Mouse (Mus musculus): ENCODE results near the gene Olfr193. TPM values are rescaled to one million over a fixed set of nuclear protein-coding genes. Genes with fewer than 3 reads are reported as not detected.
"Not testable (repeated sequence)": the region's sequence is repeated elsewhere in the genome, so short reads cannot be mapped to it uniquely, and the experiment has no call there.

Olfr193 gene
- not detected in 2 replicates for polyA plus RNA-seq (2015; fragmentation: Nextera tagmentation; extraction: Ambion mirVana)

GRCm38 (mm10) chr16:59111781-59112180 is at the start of gene Olfr193:
TSS of gene Olfr193 (minus strand) at chr16:59111881.
- Histone ChIP-seq H3K4me2 (no peak within 1 kb of the TSS), H3K9ac (replicated peaks) (no peak within 1 kb of the TSS), H3K27ac (replicated peaks) (no peak within 1 kb of the TSS), H3K9me3 (replicated peaks) (no peaks in the 10 kb centered on the region), H3K4me3 (replicated peaks) (no peak within 1 kb of the TSS), H3K4me1 (no peaks in the 10 kb centered on the region), H3K27me3 (replicated peaks) (no peaks in the 10 kb centered on the region), H3K36me3 (no peaks in the 10 kb centered on the region)
- no peak for ATAC-seq (ENCODE audit: low FRiP score)
- 83% methylated on average over 1 of the region's 1 CpGs for WGBS

GRCm38 (mm10) chr16:59151996-59152395 is 40.3 kb upstream of the Olfr193 start:
- H3K9me3 ChIP-seq (replicated peaks) = no peaks in the 10 kb centered on the region
- no peak overlapping the region for H3K9ac ChIP-seq (replicated peaks)
- H3K27ac ChIP-seq (replicated peaks) = no peak overlapping the region
- no peak overlapping the region for H3K4me3 ChIP-seq (replicated peaks)
- 88% methylated on average over 2 of the region's 2 CpGs for WGBS
- H3K36me3 ChIP-seq = no peaks in the 10 kb centered on the region
- no peaks in the 10 kb centered on the region for H3K4me1 ChIP-seq
- H3K4me2 ChIP-seq = no peak overlapping the region
- no peaks in the 10 kb centered on the region for H3K27me3 ChIP-seq (replicated peaks)
- ATAC-seq (ENCODE audit: low FRiP score) = no peak

- Histone ChIP-seq H3K9ac (replicated peaks) (no peak within 1 kb of the TSS), H3K9me3 (replicated peaks) (no peaks in the 10 kb centered on the region), H3K4me2 (no peak within 1 kb of the TSS), H3K4me3 (replicated peaks) (no peak within 1 kb of the TSS), H3K27me3 (replicated peaks) (no peaks in the 10 kb centered on the region), H3K36me3 (no peaks in the 10 kb centered on the region), H3K4me1 (no peaks in the 10 kb centered on the region), H3K27ac (replicated peaks) (no peak within 1 kb of the TSS)
- ATAC-seq (ENCODE audit: low FRiP score) = no peak
- WGBS = 95% methylated on average over 1 of the region's 1 CpGs
These were observed 35.1 kb upstream of the Olfr193 start, which contains the start of gene Olfr195 for GRCm38 (mm10) chr16:59146746-59147145. TSS of gene Olfr195 (plus strand) at chr16:59147046.

- Histone ChIP-seq H3K9me3 (replicated peaks) (no peaks in the 10 kb centered on the region), H3K27ac (replicated peaks) (no peak overlapping the region), H3K4me1 (no peaks in the 10 kb centered on the region), H3K27me3 (replicated peaks) (no peaks in the 10 kb centered on the region), H3K4me2 (no peak overlapping the region), H3K36me3 (no peaks in the 10 kb centered on the region), H3K4me3 (replicated peaks) (no peak overlapping the region), H3K9ac (replicated peaks) (no peak overlapping the region)
- no peak for ATAC-seq (ENCODE audit: low FRiP score)
These were observed 29.4 kb upstream of the Olfr193 start for GRCm38 (mm10) chr16:59141105-59141504.

- 93% methylated on average over 1 of the region's 1 CpGs for WGBS
These were observed 19.1 kb upstream of the Olfr193 start for GRCm38 (mm10) chr16:59130740-59131139.

GRCm38 (mm10) chr16:59120969-59121368 is 9.3 kb upstream of the Olfr193 start, which contains the start of gene Olfr194:
TSS of gene Olfr194 (minus strand) at chr16:59121069.
- no peak within 1 kb of the TSS for H3K27ac ChIP-seq (replicated peaks)
- H3K4me2 ChIP-seq = no peak within 1 kb of the TSS
- H3K4me3 ChIP-seq (replicated peaks) = no peak within 1 kb of the TSS
- no peak for ATAC-seq (ENCODE audit: low FRiP score)
- H3K36me3 ChIP-seq = no peaks in the 10 kb centered on the region
- no peaks in the 10 kb centered on the region for H3K9me3 ChIP-seq (replicated peaks)
- H3K4me1 ChIP-seq = no peaks in the 10 kb centered on the region
- no peak within 1 kb of the TSS for H3K9ac ChIP-seq (replicated peaks)
- no peaks in the 10 kb centered on the region for H3K27me3 ChIP-seq (replicated peaks)

More at GRCm38 (mm10) chr16:59130740-59131139, 19.1 kb upstream of the Olfr193 start:
- Histone ChIP-seq H3K27me3 (replicated peaks) (no peaks in the 10 kb centered on the region), H3K9ac (replicated peaks) (no peak overlapping the region), H3K9me3 (replicated peaks) (no peaks in the 10 kb centered on the region), H3K4me2 (no peak overlapping the region), H3K27ac (replicated peaks) (no peak overlapping the region), H3K36me3 (no peaks in the 10 kb centered on the region), H3K4me3 (replicated peaks) (no peak overlapping the region), H3K4me1 (no peaks in the 10 kb centered on the region)
- ATAC-seq (ENCODE audit: low FRiP score) = no peak

- not testable (repeated sequence) for ATAC-seq (ENCODE audit: low FRiP score); H3K27me3 ChIP-seq (replicated peaks); H3K9ac ChIP-seq (replicated peaks); H3K27ac ChIP-seq (replicated peaks); H3K4me1 ChIP-seq; H3K4me3 ChIP-seq (replicated peaks); H3K36me3 ChIP-seq; H3K9me3 ChIP-seq (replicated peaks); H3K4me2 ChIP-seq
- WGBS = 76% methylated on average over 5 of the region's 5 CpGs
These were observed 3.2 kb downstream of the Olfr193 start for GRCm38 (mm10) chr16:59108522-59108921.

GRCm38 (mm10) chr16:59105312-59105711 is 6.4 kb downstream of the Olfr193 start:
- H3K9ac ChIP-seq (replicated peaks) = no peak overlapping the region
- WGBS = 88% methylated on average over 2 of the region's 2 CpGs
- H3K27ac ChIP-seq (replicated peaks) = no peak overlapping the region
- no peaks in the 10 kb centered on the region for H3K36me3 ChIP-seq
- no peak for ATAC-seq (ENCODE audit: low FRiP score)
- no peaks in the 10 kb centered on the region for H3K9me3 ChIP-seq (replicated peaks)
- H3K27me3 ChIP-seq (replicated peaks) = no peaks in the 10 kb centered on the region
- no peak overlapping the region for H3K4me2 ChIP-seq
- no peak overlapping the region for H3K4me3 ChIP-seq (replicated peaks)
- H3K4me1 ChIP-seq = no peaks in the 10 kb centered on the region

- not testable (repeated sequence) for H3K9ac ChIP-seq (replicated peaks); H3K4me2 ChIP-seq; H3K27me3 ChIP-seq (replicated peaks); H3K36me3 ChIP-seq; H3K4me3 ChIP-seq (replicated peaks); H3K9me3 ChIP-seq (replicated peaks); ATAC-seq (ENCODE audit: low FRiP score); H3K27ac ChIP-seq (replicated peaks); H3K4me1 ChIP-seq
- 54% methylated on average over 1 of the region's 1 CpGs for WGBS
These were observed 22.0 kb downstream of the Olfr193 start, which contains the start of gene Olfr191 for GRCm38 (mm10) chr16:59089722-59090121. TSS of gene Olfr191 (minus strand) at chr16:59089822.

- H3K4me2 ChIP-seq; H3K9ac ChIP-seq (replicated peaks): not testable (repeated sequence)
- WGBS = 88% methylated on average over 2 of the region's 2 CpGs
These were observed 30.6 kb downstream of the Olfr193 start for GRCm38 (mm10) chr16:59081113-59081512.

GRCm38 (mm10) chr16:59077905-59078304 is 33.8 kb downstream of the Olfr193 start, which contains the start of gene Olfr190:
TSS of gene Olfr190 (minus strand) at chr16:59078005.
- ATAC-seq (ENCODE audit: low FRiP score) = no peak
- Histone ChIP-seq H3K27ac (replicated peaks) (no peak within 1 kb of the TSS), H3K4me2 (no peak within 1 kb of the TSS), H3K9ac (replicated peaks) (no peak within 1 kb of the TSS), H3K36me3 (no peaks in the 10 kb centered on the region), H3K27me3 (replicated peaks) (no peaks in the 10 kb centered on the region), H3K4me1 (no peaks in the 10 kb centered on the region), H3K4me3 (replicated peaks) (no peak within 1 kb of the TSS), H3K9me3 (replicated peaks) (no peaks in the 10 kb centered on the region)
- 93% methylated on average over 5 of the region's 5 CpGs for WGBS

More at GRCm38 (mm10) chr16:59081113-59081512, 30.6 kb downstream of the Olfr193 start:
- not testable (repeated sequence) for H3K4me1 ChIP-seq; H3K4me3 ChIP-seq (replicated peaks); ATAC-seq (ENCODE audit: low FRiP score); H3K36me3 ChIP-seq; H3K27me3 ChIP-seq (replicated peaks); H3K9me3 ChIP-seq (replicated peaks); H3K27ac ChIP-seq (replicated peaks)

GRCm38 (mm10) chr16:59073520-59073919 is 38.2 kb downstream of the Olfr193 start:
- no peak overlapping the region for H3K4me2 ChIP-seq
- H3K4me3 ChIP-seq (replicated peaks) = no peak overlapping the region
- H3K27ac ChIP-seq (replicated peaks) = no peak overlapping the region
- H3K4me1 ChIP-seq = no peaks in the 10 kb centered on the region
- no peaks in the 10 kb centered on the region for H3K36me3 ChIP-seq
- H3K9me3 ChIP-seq (replicated peaks) = no peaks in the 10 kb centered on the region
- no peaks in the 10 kb centered on the region for H3K27me3 ChIP-seq (replicated peaks)
- H3K9ac ChIP-seq (replicated peaks) = no peak overlapping the region
- ATAC-seq (ENCODE audit: low FRiP score) = no peak
- 92% methylated on average over 1 of the region's 1 CpGs for WGBS

GRCm38 (mm10) chr16:59071755-59072154 is 39.9 kb downstream of the Olfr193 start:
- Histone ChIP-seq H3K9me3 (replicated peaks) (no peaks in the 10 kb centered on the region), H3K4me2 (no peak overlapping the region), H3K27me3 (replicated peaks) (no peaks in the 10 kb centered on the region), H3K9ac (replicated peaks) (no peak overlapping the region), H3K4me3 (replicated peaks) (no peak overlapping the region), H3K36me3 (no peaks in the 10 kb centered on the region), H3K27ac (replicated peaks) (no peak overlapping the region), H3K4me1 (no peaks in the 10 kb centered on the region)
- ATAC-seq (ENCODE audit: low FRiP score) = no peak
